Mouse (Mus musculus) liver, embryonic 16.5 days (tissue): ENCODE results near the gene Cp. TPM values are rescaled to one million over a fixed set of nuclear protein-coding genes. Genes with fewer than 3 reads are reported as not detected.

ENCODE experiments used
- polyA plus RNA-seq: library from polyadenylated mRNA; unstranded; fragments of >200 nt; fragmentation: Nextera tagmentation; extraction: Ambion mirVana; gene quantifications from 2 replicates; pipeline ENCODE4 v1.2.1, GENCODE M21; 2015

Gene Cp
- polyA plus RNA-seq, 1 experiment from 2014 or later = 75.8 TPM

Other genes starting within 250 kb of the Cp start
- gene Hps3, start 78.3 kb downstream of the Cp start, polyA plus RNA-seq = 5.9 and 6.6 TPM in 2 replicates
- 7.3 and 9.0 TPM in 2 replicates for gene Hltf, start 100.8 kb downstream of the Cp start, polyA plus RNA-seq
- 16.9 and 18.2 TPM in 2 replicates for gene Gyg, start 198.3 kb downstream of the Cp start, polyA plus RNA-seq